Mouse (Mus musculus) heart, adult 2 months (tissue): ENCODE measurements at regions not wholly inside any gene's neighbourhood (a gene's known extent, or its start where the extent isn't known, plus 50 kb on each side); places are given as distances from the start of the nearest gene placed in this dataset.

Experiments used
- DNase-seq, 2 experiments: peaks; one replicate each; pipeline ENCODE4 v3.0.0; 2021
- H3K27ac ChIP-seq: fragments of 200-600 bp; 2 replicates; pipeline ENCODE4 v1.8.1; 2022
- H3K27me3 ChIP-seq: fragments of 200-500 bp; 2 replicates; pipeline ENCODE4 v1.6.1; 2012; ENCODE audit warnings: mild to moderate bottlenecking, low read length, inconsistent platforms, mixed read lengths; ENCODE audit not compliant: control insufficient read depth, insufficient read depth
- H3K36me3 ChIP-seq: fragments of 200-500 bp; 2 replicates; pipeline ENCODE4 v1.6.1; 2012; ENCODE audit warnings: low read length, inconsistent platforms; ENCODE audit not compliant: control insufficient read depth, insufficient read depth
- H3K4me1 ChIP-seq: fragments of 200-500 bp; 2 replicates; pipeline ENCODE4 v1.6.1; 2011; ENCODE audit warnings: low read length; ENCODE audit not compliant: control insufficient read depth, insufficient read depth
- H3K4me3 ChIP-seq: fragments of 200-600 bp; 2 replicates; pipeline ENCODE4 v1.8.1; 2022
- H3K79me2 ChIP-seq: fragments of 200-500 bp; replicated peaks from 2 replicates; pipeline ENCODE4 v1.6.1; 2012; ENCODE audit warnings: mild to moderate bottlenecking, inconsistent platforms, low read length, moderate library complexity, mixed read lengths; ENCODE audit not compliant: control insufficient read depth, insufficient read depth
- H3K9ac ChIP-seq: fragments of 200-500 bp; 2 replicates; pipeline ENCODE4 v1.6.1; 2012; ENCODE audit warnings: low read depth, mild to moderate bottlenecking, control low read depth, inconsistent platforms, low read length, mixed read lengths
- CTCF ChIP-seq: fragments of 200-600 bp; IDR thresholded peaks from 2 replicates; pipeline ENCODE4 v1.8.1; 2022; ENCODE audit warnings: antibody characterized with exemption, mild to moderate bottlenecking, moderate library complexity
- EP300 ChIP-seq: fragments of 200-500 bp; IDR thresholded peaks from 2 replicates; pipeline ENCODE4 v1.6.1; 2011; ENCODE audit warnings: low read depth, low read length, control low read depth; ENCODE audit not compliant: insufficient read depth
- POLR2A ChIP-seq: fragments of 200-500 bp; IDR thresholded peaks from 2 replicates; pipeline ENCODE4 v1.6.1; 2011; ENCODE audit warnings: mild to moderate bottlenecking, low read depth, low read length, control low read depth; ENCODE audit not compliant: insufficient read depth
- WGBS: fragments of 180-500 bp; shearing (Covaris S2); methylation state at CpG from one replicate; pipeline ENCODE4 v1.1.7; 2018; 5-methylcytosine and 5-hydroxymethylcytosine counted together
- intact Hi-C: fragments of 180-260 bp; cut with DNase I; formaldehyde crosslinking; loops from one replicate; pipeline ENCODE4 v1.15.1; 2025

GRCm38 (mm10) chr10:99941665-99942064 lies 73.8 kb upstream of the Kitl start:
- Histone ChIP-seq H3K4me3 (peak overlapping the region; percentile 15; the same call in 1 of the 2 replicates), H3K27ac (peak overlapping the region; percentile 45), H3K9ac (peak overlapping the region; percentile 4), H3K36me3 (no peaks in the 10 kb centered on the region), H3K27me3 (no peaks in the 10 kb centered on the region), H3K4me1 (peaks cover 2% of the 10 kb centered on the region), H3K79me2 (no peaks in the 10 kb centered on the region)
- 63% methylated on average over 11 of the region's 11 CpGs for whole genome bisulfite sequencing
- TF ChIP-seq CTCF (no peak), POLR2A (no peak), EP300 (no peak)
- DNase-seq, result peak; percentile 27 to 29
- intact Hi-C loops, result no loop called here

GRCm38 (mm10) chr10:99938901-99939300 lies 76.5 kb upstream of the Kitl start:
- no peak for TF ChIP-seq POLR2A
- TF ChIP-seq CTCF, result no peak
- no peak for TF ChIP-seq EP300
- 93% methylated on average over 6 of the region's 6 CpGs for WGBS
- no peak for DNase-seq

GRCm38 (mm10) chr10:99937921-99938618 lies 77.4 kb upstream of the Kitl start:
- H3K36me3 ChIP-seq, result no peaks in the 10 kb centered on the region
- no peak for TF ChIP-seq EP300
- no peak for TF ChIP-seq CTCF
- TF ChIP-seq POLR2A, result no peak
- no peak overlapping the region for H3K27ac ChIP-seq
- WGBS, result 70% methylated on average over 1 of the region's 1 CpGs
- intact Hi-C loops, result no loop called here
- H3K27me3 ChIP-seq, result no peaks in the 10 kb centered on the region
- no peaks in the 10 kb centered on the region for H3K79me2 ChIP-seq
- DNase-seq, result no peak
- no peaks in the 10 kb centered on the region for H3K4me1 ChIP-seq
- H3K4me3 ChIP-seq, result no peak overlapping the region
- H3K9ac ChIP-seq, result no peak overlapping the region

More at GRCm38 (mm10) chr10:99938901-99939300, 76.5 kb upstream of the Kitl start:
- Histone ChIP-seq H3K9ac (no peak overlapping the region), H3K36me3 (no peaks in the 10 kb centered on the region), H3K4me3 (no peak overlapping the region), H3K79me2 (no peaks in the 10 kb centered on the region), H3K27me3 (no peaks in the 10 kb centered on the region), H3K27ac (no peak overlapping the region), H3K4me1 (no peaks in the 10 kb centered on the region)
- intact Hi-C loops, result no loop called here

GRCm38 (mm10) chr10:99929191-99929590 lies 86.2 kb upstream of the Kitl start:
- Histone ChIP-seq H3K79me2 (no peaks in the 10 kb centered on the region), H3K4me3 (no peak overlapping the region), H3K36me3 (no peaks in the 10 kb centered on the region), H3K9ac (no peak overlapping the region), H3K27ac (no peak overlapping the region), H3K4me1 (peaks cover 1% of the 10 kb centered on the region), H3K27me3 (no peaks in the 10 kb centered on the region)
- WGBS, result 85% methylated on average over 6 of the region's 6 CpGs
- intact Hi-C loops, result no loop called here
- no peak for DNase-seq
- TF ChIP-seq POLR2A (no peak), EP300 (no peak), CTCF (no peak)

GRCm38 (mm10) chr10:99927913-99928312 lies 87.5 kb upstream of the Kitl start:
- H3K27me3 ChIP-seq, result no peaks in the 10 kb centered on the region
- intact Hi-C loops, result no loop called here
- no peak overlapping the region for H3K27ac ChIP-seq
- H3K79me2 ChIP-seq, result no peaks in the 10 kb centered on the region
- no peak for DNase-seq
- H3K4me1 ChIP-seq, result peaks cover 1% of the 10 kb centered on the region
- no peak for TF ChIP-seq CTCF
- TF ChIP-seq POLR2A, result no peak
- no peak for TF ChIP-seq EP300
- H3K4me3 ChIP-seq, result no peak overlapping the region
- H3K9ac ChIP-seq, result no peak overlapping the region
- 55% methylated on average over 7 of the region's 7 CpGs for WGBS
- H3K36me3 ChIP-seq, result no peaks in the 10 kb centered on the region

GRCm38 (mm10) chr10:99926327-99926954 lies 89.0 kb upstream of the Kitl start:
- TF ChIP-seq CTCF, result no peak
- TF ChIP-seq POLR2A, result no peak
- no peak for TF ChIP-seq EP300
- intact Hi-C loops, result no loop called here
- Histone ChIP-seq H3K79me2 (no peaks in the 10 kb centered on the region), H3K36me3 (no peaks in the 10 kb centered on the region), H3K27me3 (no peaks in the 10 kb centered on the region), H3K27ac (peak overlapping the region; percentile 17), H3K4me1 (peaks cover 1% of the 10 kb centered on the region), H3K4me3 (no peak overlapping the region), H3K9ac (no peak overlapping the region)
- DNase-seq, result no peak
- 17% methylated on average over 8 of the region's 8 CpGs for WGBS
